Mouse (Mus musculus) spleen, adult 2 months (tissue): ENCODE measurements around the gene Bcat1.

Experiments
- CTCF ChIP-seq: fragments of 200-500 bp; IDR thresholded peaks from 2 replicates; pipeline ENCODE4 v1.5.1; 2011; ENCODE audit warnings: mild to moderate bottlenecking, inconsistent platforms; ENCODE audit not compliant: insufficient read depth, insufficient read length, insufficient replicate concordance; ENCODE audit errors: extremely low read depth
- POLR2A ChIP-seq: fragments of 200-500 bp; IDR thresholded peaks from 2 replicates; pipeline ENCODE4 v1.6.1; 2011; ENCODE audit warnings: low read depth, low read length, inconsistent platforms

GRCm38 (mm10) chr6:145106163-145106842 lies 30.3 kb upstream of the Bcat1 start:
- no peak for TF ChIP-seq POLR2A
- TF ChIP-seq CTCF: no peak
